Mouse (Mus musculus) layer of hippocampus, adult 6 months (tissue): ENCODE results near the gene Fam50a. TPM values are rescaled to one million over a fixed set of nuclear protein-coding genes. Genes with fewer than 3 reads are reported as not detected.

Experiments used
- long read RNA-seq, 2 experiments: library from polyadenylated mRNA; unstranded; transcript quantifications; one replicate each; pipeline ENCODE4 v2.0.0; 2019 to 2020
- microRNA-seq: library from miRNA; unstranded; fragments of <30 nt; microRNA quantifications from one replicate; pipeline ENCODE4 v1.2.0, GENCODE M21; 2020
- polyA plus RNA-seq: library from polyadenylated mRNA; unstranded; fragments of <200 nt; fragmentation: Nextera tagmentation; gene quantifications from 2 replicates; pipeline ENCODE4 v1.2.3, GENCODE M21; 2021

The Fam50a gene
- 23.2 and 25.5 TPM in 2 replicates for polyA plus RNA-seq
- long read RNA-seq, experiment 1, transcript Fam50a-201 (13 exons, 1,383 nt): major isoform, 29 of 40 reads
- long read RNA-seq, experiment 1, partial matches to known transcripts: 8 of 40 reads
- long read RNA-seq, experiment 1, other reads (novel, unspliced or antisense): 3 of 40 reads
- long read RNA-seq, experiment 2, transcript Fam50a-201 (13 exons, 1,383 nt): major isoform, 82 of 117 reads
- long read RNA-seq, experiment 2, partial matches to known transcripts: 5 of 117 reads
- long read RNA-seq, experiment 2, other reads (novel, unspliced or antisense): 27 of 117 reads

GRCm38 (mm10) chrX:74312540-74313464, at the start of gene Fam50a:
Gene Fam50a (plus strand): TSS chrX:74313033.

GRCm38 (mm10) chrX:74270062-74270901, 42.6 kb upstream of the Fam50a start, which contains the start of gene Rpl10:
Gene Rpl10 (plus strand): TSS chrX:74270812.

GRCm38 (mm10) chrX:74281732-74282394, 31.0 kb upstream of the Fam50a start, which contains the start of the genes Taz and Dnase1l1:
Gene Taz (plus strand): TSS chrX:74281912.
Gene Dnase1l1 (minus strand): TSS chrX:74282337.

DNA sequence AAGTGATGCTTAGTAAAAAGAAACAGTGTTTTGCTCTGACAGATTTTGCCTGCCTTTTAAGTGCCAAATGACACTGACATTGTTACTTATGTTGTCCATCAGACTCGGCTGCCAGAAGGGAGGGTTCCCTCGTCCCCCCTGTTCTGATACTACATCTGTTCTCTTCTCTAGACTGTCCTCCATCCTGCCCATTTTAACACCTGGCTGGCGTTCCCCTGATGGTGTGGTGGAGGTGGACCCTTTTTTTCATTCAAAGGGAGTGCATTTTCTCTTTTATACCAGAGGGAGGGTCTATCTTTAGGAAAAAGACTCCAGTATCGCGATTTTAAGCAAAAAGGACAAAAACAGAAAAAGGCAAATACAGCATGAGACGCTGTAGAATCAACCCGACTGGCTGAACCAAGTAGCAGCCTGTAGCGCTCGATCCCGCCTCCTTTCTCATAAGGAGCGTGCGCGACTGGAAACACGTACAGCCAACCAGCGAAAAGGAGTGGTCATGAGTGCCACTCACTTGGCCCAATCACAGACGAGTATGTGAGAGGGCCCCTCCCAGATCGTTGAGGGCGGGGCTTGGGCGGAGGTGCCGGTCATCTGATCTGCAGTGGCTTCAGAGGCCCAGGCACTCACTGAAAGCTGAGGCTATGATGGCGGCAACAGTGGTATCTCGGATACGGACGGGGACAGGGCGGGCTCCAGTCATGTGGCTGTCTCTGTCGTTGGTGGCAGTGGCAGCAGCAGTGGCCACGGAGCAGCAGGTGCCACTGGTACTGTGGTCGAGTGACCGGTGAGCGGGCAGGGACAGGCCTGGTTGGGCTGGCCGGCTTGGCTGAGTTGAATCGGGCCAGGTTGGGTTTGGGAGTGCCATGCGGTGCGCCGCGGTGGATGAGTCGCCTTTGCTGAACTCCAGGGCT, 16.0 kb upstream of the Fam50a start, which contains the start of gene Atp6ap1:
Atp6ap1 (plus strand) TSS at position 560 of the 911 bp plus-strand sequence.

GRCm38 (mm10) chrX:74304867-74305700, 7.7 kb upstream of the Fam50a start, which contains the start of gene Gdi1:
Gene Gdi1 (plus strand): TSS chrX:74304998.

GRCm38 (mm10) chrX:74328725-74329161, 15.9 kb downstream of the Fam50a start, which contains the start of gene Plxna3:
Gene Plxna3 (plus strand): TSS chrX:74329066.

DNA sequence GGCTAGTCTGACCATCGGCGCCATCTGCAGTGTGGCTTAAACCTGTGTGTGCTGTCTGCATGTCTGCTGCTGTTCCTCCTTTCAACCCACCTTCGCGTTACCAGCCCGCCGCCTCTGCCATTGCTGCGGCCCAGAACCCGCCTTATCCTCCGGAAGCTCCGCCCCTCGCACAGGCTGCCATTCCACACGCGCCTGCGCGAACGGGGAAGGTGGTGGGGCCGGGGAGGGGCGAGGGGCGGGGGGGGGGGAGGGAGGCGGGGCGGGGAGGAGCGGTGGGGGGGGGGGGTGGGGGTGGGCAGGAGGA, 40.6 kb downstream of the Fam50a start, which contains the start of gene Lage3:
Lage3 (minus strand) TSS at position 152 of the 304 bp plus-strand sequence.

Small RNAs within 50 kb of the gene (microRNA-seq; reads per million reads assigned to microRNA genes)
- gene Mir7091: not detected
- gene Mir7092: not detected

Other genes with a start within 250 kb of the Fam50a start
- gene Opn1mw, start 185.6 kb upstream of the Fam50a start, polyA plus RNA-seq: 0.41 and 0.55 TPM in 2 replicates
- 6.5 and 6.8 TPM in 2 replicates for gene Mecp2, start 177.7 kb upstream of the Fam50a start, polyA plus RNA-seq
- gene Tex28, start 145.2 kb upstream of the Fam50a start, polyA plus RNA-seq: not detected in 2 replicates
- gene Tktl1, start 135.8 kb upstream of the Fam50a start, polyA plus RNA-seq: not detected in 2 replicates
- 2.1 and 4.3 TPM in 2 replicates for gene Flna, start 63.2 kb upstream of the Fam50a start, polyA plus RNA-seq
- 7.1 and 8.8 TPM in 2 replicates for gene Emd, start 58.3 kb upstream of the Fam50a start, polyA plus RNA-seq
- gene Rpl10, start 42.2 kb upstream of the Fam50a start, polyA plus RNA-seq: 1,201 and 1,311 TPM in 2 replicates
- 29.8 and 29.9 TPM in 2 replicates for gene Taz, start 31.1 kb upstream of the Fam50a start, polyA plus RNA-seq
- 1.7 and 2.5 TPM in 2 replicates for gene Dnase1l1, start 30.7 kb upstream of the Fam50a start, polyA plus RNA-seq
- 140 and 145 TPM in 2 replicates for gene Atp6ap1, start 15.9 kb upstream of the Fam50a start, polyA plus RNA-seq
- gene Gdi1, start 8.0 kb upstream of the Fam50a start, polyA plus RNA-seq: 178 and 191 TPM in 2 replicates
- 1.3 and 1.4 TPM in 2 replicates for gene Plxna3, start 16.0 kb downstream of the Fam50a start, polyA plus RNA-seq
- 44.3 and 46.1 TPM in 2 replicates for gene Lage3, start 40.6 kb downstream of the Fam50a start, polyA plus RNA-seq
- 95.4 and 96.6 TPM in 2 replicates for gene Ubl4a, start 60.2 kb downstream of the Fam50a start, polyA plus RNA-seq
- gene Slc10a3, start 60.3 kb downstream of the Fam50a start, polyA plus RNA-seq: 4.0 and 4.5 TPM in 2 replicates
- gene Fam3a, start 80.2 kb downstream of the Fam50a start, polyA plus RNA-seq: 20.2 and 22.8 TPM in 2 replicates
- 7.0 and 9.0 TPM in 2 replicates for gene Ikbkg, start 80.3 kb downstream of the Fam50a start, polyA plus RNA-seq
- gene G6pdx, start 116.2 kb downstream of the Fam50a start, polyA plus RNA-seq: 19.0 and 19.5 TPM in 2 replicates
- gene Gm6880, start 168.4 kb downstream of the Fam50a start, polyA plus RNA-seq: not detected in 2 replicates